Mouse (Mus musculus) c-Kit-negative CD71-positive TER-119-positive erythroid progenitor cells, embryonic 14.5 days (primary cell): ENCODE results near the gene Adipor1.

Source experiments
- DNase-seq: peaks from one replicate; pipeline ENCODE4 v3.0.0-alpha.2; 2013; ENCODE audit warnings: low read depth, low spot score

The Adipor1 gene

DNA sequence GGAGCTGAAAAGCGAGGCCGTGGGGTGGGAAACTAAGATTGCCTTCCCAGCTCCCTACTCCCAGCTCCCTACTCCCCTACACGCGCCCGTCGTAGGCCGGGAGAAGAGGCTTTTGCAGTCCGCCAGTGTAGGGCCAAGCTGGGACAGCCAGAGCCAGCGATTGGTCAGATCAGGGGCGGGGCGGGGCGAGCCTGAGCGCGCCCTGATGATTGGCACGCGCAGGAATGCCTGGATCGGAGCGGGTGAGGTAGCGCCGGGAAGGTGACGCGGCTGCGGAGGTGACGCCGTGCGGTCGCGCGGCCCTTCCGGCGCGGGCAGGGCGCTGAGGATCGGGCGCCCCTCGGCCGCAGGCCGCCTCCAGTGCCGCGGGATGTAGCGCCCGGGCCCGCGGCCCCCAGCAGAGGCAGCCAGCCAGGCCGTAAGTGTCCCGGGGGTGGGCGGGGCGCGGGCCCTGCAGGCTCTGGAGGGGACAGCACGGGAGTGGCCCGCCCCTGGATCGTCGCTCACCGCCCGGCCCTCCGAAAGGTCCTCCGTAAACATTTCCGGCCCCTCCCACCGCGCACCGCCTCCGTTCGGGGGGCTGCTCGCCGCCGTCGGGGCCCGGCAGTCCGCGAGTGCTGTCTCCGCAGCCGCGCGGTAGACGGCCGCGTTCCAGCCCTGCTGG lies at the start of gene Adipor1:
Adipor1 (plus strand) TSS at position 211 of the 664 bp plus-strand sequence.
- DNase-seq = peak; percentile 92

DNA sequence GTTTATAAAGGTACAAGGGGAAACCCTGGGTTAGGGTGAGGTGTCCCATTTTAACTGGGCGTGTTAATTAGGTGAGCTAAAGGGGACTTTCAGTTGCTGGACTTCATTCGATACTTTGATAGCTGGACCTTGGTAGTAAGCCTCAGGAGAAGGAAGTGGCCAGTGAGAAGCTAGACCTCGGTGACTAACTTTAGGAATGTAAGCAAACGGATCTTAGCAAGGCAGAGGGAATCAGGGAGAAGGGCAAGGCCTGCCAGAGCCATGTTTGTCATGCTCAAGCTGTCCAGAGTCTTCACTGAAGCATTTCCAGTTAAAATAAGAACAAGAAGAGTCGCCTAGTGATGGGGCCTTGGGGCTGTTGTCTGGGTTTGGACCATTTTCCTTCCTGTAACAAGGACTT lies 49.7 kb upstream of the Adipor1 start:
- no peak for DNase-seq

DNA sequence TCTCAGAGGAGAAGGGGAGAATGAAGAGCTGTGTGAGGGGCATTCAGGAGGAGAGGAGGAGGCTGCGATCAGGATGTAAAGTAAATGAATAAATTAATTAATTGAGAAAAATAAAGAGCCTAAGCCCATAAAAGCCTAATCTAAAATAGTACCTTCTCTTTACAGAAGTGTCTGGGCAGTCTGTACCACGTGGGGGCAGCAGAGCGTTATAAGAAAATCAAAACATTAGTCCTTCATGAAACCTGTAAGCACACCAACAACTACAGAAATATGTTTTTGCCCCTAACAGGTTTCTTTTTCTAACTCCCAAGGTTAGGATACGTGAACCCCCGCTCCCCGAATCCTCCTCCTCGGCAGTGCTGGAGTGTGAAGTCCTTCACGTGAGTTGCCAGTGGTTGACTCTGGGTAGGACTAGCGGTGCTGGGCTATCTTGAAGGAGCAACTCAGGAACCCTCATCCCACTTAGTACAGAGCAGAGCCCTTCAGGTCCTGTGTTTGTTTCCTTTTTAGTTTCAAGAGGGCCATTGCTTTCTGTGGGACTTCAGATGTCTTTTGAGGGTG lies 46.3 kb upstream of the Adipor1 start:
- peak; percentile 36 for DNase-seq

DNA sequence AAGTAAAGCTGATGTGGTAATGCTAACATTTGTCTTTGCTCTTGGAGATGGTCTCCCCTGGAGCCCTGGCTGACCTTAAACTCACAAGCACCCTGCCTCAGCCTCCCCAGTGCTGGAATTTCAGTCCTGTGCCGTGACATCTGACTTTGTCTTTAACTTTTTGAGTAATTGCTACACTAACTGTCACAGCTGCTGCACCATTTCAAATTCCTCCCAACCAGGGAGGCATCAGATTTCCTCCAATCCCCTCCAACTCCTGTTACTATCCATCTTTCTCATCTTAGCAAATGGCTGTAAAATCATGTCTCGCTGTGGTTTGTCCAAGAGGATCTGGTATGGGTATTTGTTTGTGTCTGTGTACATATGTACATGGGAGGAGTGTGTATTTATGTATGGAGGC lies 41.1 kb upstream of the Adipor1 start:
- DNase-seq = no peak

DNA sequence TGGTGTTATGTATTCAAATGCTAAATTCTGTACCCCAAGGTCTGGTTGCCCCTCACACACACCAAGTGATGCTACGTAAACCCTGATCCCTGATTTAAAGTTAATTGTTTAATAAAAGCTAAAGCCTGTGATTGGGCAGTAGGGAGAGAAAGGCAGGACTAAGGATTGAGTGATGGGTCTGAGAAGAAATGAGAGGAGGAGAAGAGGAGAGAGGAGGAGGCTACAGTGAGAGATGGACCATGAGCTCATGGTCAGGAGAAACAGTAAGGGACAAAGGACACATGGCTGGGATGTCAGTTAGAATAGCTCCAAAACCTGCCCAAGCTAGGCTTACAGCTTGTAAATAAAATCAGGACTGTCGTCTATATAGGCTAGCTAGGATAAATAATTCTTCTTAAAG lies 34.1 kb upstream of the Adipor1 start:
- DNase-seq = no peak

DNA sequence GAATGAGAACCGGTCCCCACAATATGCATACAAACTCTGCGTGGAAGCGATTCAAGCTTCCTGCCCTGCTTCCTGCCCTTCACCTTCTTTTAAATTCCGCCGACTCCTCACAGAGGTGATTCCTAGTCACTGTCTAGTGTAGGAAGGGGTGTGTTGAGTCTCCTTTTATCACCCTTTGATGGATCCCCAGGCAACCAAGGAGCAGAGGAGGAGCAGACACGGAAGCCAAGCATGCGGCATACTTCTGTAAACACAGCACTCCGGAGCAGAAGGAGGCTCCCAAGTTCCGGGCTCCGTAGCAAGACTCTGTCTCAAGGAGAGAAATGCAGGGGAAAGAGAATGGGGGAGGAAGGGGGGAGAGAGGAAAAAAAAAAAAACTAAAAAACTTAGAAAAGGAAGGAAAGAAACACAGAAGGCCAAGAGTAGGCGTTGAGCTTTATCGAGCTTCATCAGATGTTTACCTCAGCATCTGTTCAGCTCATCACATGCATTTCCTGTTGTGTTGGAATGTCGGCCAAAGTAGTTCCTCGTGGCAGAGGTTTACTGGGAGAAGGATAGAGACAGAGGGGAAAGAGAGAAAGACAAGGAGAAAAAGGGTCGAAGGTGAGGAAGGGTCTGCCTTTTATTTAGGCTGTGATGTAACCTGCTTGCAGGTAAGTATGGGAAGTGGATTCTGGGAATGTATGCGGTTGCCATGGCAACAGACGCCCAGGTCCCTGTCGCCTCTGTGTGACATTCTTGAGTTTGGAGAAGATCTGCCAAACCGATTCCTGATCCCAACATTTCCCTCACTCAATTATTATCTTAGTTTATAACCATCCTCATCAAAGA lies 33.2 kb upstream of the Adipor1 start:
- no peak for DNase-seq

DNA sequence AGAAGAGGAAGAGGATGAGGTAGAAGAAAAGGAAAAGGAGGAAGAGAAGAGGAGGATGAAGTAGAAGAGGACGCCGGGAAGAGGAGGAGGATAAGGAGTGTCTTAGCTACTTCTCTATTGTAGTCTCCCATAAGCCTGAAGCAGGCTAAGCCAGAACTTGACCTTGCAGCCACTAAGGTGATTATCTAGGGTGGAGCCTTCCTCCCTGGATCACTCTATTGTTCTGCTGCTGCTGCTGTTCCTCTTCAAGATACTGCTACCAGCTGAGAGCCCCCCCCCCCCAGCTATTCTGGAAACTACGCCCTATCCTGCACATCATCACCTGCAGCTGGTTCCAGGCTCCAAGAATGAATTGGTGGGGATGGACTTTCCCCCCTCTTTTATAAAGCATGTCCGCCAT lies 30.6 kb upstream of the Adipor1 start:
- no peak for DNase-seq

DNA sequence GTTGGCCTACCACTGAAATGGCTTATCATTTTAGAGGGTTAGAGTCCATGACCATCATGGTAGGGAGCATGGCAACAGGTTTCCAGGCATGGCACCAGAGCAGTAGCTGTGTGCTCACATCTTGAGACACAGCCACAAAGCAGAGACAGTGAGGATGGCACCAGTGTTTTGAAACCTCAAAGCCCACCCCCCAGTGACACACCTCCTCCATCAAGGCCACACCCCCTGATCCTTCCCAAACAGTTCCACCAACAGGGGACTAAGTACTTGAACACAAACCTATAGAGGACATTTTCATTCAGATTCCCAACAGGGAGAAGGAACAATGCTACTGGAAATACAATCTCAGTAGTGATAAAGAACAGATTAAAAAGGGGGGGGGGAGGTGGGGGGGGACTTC lies 30.0 kb upstream of the Adipor1 start:
- no peak for DNase-seq

DNA sequence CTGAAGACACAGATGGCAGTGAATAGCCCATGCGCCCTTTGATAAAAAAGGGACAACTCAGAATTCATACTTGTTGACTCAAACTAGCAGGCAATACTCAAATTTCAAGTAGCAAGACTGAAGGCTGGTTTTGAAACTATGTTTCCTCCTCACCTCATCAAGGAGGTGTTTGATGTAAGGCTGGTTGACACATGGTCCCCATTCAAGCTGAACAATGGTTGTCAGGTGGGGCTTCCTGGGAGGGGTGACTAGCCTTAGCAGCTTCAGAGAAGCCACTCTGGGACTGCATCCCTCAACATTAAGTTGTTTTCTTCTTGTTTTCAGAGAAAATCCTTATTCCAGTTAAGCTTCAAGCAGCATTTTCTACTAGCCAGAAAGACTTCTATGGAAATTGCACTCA lies 29.5 kb upstream of the Adipor1 start, which contains the start of gene 4933406M09Rik:
4933406M09Rik (plus strand) TSS at position 275 of the 400 bp plus-strand sequence.
- DNase-seq = no peak

DNA sequence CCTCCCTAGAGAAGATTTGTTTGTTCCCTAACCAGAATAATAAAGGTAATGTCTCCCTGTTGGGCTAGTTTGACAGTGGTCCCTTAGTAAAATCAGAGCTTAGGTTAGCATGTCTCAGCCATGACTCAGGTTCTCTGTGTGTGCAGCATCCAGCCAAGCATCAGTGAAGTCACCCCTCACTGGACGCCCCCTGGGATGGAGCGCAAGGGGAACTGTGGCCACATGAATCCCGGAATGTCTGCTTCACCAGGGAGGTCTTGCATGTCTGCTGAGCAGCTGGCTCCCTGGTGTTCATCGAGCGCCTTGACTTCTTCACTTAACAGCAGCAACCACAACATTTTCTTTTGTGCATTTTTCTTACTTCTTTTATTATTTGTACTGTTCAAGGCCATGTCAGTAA lies 21.4 kb upstream of the Adipor1 start:
- DNase-seq = no peak

DNA sequence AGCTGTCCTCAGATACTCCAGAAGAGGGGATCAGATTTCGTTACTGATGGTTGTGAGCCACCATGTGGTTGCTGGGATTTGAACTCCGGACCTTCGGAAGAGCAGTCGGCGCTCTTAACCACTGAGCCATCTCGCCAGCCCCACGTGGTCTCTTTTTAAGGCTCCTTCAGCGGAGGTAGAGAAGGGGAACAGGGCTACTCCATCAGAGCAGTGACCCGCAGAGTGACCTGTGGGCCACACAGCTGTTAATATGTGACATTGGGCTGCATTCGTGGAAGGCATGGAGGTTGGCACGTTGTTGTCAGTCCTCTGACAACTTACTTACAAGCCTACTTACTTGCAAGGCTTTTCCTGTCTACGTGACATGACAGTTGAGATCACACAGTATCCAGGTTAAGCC lies 17.0 kb upstream of the Adipor1 start:
- no peak for DNase-seq

DNA sequence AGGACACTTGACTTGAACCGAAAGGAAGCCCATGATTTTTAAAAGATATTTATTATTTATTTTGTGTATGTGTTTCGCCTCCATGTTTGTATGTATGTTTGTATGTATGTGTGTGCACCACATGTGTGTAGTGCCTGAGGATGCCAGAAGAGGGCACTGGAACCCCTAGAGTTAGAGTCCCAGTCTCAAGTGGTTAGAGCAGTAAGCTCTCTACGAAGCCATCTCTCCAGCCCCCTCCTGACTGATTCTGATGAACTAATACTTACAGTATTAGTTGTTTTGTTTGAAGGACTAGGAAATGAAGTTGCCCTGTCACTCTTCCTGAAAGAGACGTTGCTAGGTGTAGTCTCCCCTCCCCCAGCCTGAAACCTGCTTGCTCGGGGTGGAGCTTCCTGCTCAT lies 15.4 kb upstream of the Adipor1 start:
- peak; percentile 62 for DNase-seq

DNA sequence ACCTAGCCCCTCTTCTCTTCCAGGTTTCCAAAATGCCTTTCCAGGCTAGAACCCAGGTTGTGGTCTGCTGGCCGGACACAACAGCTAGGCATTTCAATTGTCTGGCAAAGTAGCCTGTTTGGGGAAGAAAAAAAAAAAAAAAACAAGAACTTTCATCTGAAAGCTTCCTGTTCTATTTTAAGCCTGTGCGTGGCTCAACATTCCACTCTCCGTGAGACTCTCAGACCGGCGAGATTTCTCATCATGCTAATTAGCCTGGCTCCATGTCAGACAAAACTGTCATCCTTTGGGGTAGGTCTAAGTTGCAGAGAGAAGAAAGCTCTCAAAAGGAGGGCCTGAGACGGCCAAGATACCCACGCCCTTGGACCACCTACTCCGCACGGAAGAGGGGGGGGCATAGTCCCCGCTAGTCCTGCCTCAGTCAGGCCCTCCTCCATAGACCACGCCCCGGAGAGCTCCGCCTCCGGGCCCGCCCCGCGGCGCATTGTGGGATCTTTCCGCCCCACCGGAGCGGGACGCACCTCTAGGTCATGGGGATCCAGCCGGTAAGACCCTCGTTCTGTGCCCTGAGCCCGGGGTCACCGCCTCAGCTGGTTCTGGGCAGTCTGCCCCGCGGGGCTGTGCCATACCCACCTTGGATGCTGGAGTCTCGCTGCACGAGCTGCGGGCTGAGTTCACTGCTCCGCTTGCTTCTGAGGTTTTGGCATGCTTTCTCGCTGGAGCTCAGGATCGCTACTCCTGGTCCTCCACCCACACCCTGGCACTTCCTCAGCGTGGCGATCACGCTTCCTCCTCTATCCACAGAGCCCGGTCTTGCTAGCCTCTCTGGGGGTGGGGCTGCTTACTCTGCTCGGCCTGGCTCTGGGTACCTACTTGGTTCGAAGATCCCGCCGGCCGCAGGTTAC lies 9.4 kb upstream of the Adipor1 start, which contains the start of gene Cyb5r1:
Cyb5r1 (plus strand) TSS at position 51 of the 905 bp plus-strand sequence.
- DNase-seq = no peak

DNA sequence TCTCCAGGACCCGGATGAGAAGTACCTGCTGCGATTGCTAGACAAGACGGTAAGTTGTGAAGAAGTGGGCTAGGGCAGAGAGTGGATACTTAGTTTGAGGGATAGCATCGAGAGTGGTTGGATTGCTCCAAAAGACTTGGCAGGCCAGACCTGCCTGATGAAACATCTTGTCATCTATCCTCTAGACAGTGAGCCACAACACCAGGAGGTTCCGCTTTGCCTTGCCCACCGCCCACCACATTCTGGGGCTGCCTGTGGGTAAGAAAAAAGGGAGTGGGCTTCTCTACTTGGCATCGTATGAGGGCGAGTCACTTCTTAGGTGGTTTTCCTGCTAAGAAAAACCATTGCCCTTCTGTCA lies 8.8 kb upstream of the Adipor1 start:
- DNase-seq = no peak

DNA sequence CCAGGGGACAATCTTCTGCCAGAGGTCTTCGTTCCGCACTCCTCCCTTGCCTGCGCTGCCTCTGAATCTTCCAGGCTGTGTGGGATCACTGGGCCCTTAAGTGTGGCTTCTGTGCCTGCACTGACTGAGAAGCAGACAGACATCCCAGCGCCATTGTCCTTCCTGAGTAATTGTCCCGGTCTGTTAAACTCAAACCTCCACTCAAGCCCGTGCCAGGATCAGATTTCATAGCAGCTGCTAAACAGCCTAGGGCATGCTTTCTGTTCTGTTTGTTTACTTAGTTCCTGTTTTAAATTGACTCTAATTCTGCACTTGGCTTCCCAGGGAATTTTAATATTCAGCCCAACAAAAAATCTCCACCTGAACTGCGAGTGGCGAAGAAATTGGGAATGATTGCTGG lies 7.1 kb upstream of the Adipor1 start:
- no peak for DNase-seq

DNA sequence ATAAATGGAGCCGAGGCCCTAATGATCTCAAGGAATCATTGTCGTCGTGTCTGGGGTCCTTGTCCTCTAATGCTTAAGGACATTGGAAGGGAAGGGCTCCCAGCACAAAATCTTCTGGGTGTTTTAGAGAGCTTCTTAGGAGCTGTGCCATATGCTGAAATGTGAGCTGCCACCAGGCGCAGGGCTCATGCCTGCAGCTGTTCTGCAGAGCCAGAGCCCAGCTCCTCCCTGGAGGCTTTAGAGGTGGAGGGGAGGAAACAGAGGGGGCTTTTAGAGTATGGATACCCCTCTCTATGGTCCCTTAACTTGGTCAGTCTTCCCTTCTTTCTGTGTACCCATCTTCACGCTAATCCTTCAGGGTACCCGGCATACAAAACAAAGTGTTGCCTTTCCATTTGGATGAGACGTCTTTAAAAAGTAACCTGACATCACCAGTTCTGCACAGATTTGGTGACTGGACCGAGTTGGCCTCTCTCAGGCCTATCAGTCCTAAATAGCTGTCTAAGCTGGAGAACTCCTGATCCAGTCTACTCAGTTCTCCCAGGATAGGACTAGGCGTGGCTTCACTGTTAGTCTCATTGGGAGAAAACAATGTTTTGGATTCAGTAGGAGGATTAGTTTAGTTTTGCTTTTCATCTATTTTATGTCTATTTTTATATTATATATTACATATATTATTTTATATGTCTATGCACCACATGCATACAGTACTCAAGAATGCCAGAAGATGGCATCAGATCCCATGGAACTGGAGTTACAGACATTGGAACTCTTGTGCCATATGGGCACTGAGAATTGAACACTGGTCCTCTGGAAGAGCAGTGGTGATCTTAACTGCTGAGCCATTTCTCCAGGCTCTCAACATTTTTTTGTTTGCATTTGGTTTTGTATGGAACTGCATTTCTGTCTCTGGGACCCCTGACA lies 3.2 kb upstream of the Adipor1 start:
- no peak for DNase-seq

DNA sequence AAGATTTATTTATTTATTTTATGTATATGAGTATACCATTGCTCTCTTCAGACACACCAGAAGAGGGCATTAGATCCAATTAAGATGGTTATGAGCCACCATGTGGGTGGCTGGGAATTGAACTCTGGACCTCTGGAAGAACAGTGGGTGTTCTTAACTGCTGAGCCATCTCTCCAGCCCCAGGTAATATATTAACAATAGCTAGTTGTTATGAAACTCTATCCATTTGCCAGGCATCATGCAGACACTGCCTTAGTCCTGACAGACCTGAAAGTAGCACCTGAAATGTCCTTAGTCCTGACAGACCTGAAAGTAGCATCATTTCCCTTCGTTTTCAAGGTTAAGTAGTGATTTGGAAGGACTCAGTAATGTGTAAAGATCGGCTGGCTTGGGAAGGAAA lies 1.1 kb upstream of the Adipor1 start:
- no peak for DNase-seq

DNA sequence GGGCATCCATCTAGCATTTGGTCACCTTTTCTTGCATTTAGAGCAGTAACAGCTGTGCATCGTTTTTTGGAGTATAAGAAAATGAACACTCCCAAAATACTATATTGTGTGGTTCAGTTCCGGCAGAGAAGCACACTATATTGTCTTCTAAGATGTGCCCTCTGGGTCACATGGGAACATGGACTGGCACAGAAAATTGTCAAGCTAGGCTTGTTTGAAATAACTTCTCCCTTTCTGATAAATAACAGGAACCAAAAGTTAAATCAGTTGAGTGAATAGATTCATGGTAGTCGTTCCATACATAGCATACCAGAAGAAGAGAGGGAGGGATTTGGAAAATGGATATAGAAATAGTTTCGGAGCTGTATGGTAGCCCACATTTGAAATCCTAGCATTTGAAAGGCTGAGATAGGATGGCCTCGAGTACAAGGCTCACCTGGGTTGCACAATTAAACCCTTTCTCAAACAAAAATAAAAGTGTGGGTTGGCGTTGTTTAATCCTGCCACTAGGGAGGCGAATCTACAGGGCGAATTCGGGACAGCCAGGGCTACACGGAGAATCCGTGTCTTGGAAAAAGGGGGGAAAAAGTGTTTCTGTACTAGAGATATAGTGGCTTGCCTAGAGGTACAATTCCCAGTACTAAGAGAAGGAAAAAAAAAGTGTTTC lies 544 bp upstream of the Adipor1 start:
- no peak for DNase-seq

DNA sequence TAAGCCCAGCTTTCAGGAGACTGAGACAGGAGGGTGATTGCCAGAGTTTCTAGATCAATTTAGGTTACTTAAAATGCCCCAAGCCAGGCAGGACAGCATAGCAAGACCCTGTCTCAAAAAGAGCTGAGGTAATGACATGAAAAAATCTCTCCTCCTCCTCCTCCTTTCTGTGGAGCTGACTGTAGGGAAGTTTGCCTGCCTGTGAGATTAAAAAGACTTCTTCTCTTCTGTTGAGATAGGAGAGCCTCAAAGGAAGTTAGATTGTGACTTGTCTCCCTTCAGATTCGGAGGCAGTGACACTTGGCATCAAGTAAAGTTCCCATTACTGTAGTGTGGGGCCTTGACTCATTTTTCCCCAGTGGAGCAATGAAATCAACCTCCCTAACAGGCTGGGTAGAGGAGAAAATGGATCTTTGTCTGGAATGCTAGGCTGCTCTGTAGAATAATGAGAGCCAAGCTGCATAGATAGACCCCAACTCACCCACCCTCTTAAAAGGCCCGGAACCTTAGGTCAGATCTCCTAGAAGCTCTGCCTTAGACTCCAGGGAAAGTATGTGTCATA lies 3.3 kb downstream of the Adipor1 start:
- DNase-seq = no peak

DNA sequence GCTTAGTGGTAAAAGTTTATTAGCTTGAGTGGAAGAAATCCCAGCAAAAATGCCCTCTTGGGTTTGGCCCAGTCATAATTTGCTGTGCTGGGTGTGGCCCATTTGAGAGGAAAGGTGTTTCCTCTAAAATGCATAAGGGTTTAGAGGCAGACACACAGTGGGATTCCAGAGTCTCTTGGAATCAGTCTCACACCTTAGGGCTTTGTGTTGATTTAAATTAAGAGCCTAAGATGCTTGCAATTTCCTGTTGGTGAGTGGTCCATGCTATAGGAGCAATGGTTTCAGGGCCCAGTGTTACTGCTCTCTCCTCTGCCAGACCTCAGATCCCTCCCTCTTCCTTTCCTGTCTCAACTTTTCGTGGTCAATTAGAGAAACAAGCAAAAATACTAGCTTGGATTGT lies 4.0 kb downstream of the Adipor1 start:
- no peak for DNase-seq
